Mouse (Mus musculus) cerebellum, adult 2 months (tissue): ENCODE data around the gene Unc5b.
A peak's percentile ranks its signal among the peaks of the same experiment; 100 is the strongest.

Experiments
- CTCF ChIP-seq: fragments of 200-500 bp; IDR thresholded peaks from 2 replicates; pipeline ENCODE4 v1.5.1; 2011; ENCODE audit warnings: low read depth, mild to moderate bottlenecking, control low read depth, low read length, moderate library complexity, borderline replicate concordance; ENCODE audit not compliant: insufficient read depth
- POLR2A ChIP-seq: fragments of 200-500 bp; IDR thresholded peaks from 2 replicates; pipeline ENCODE4 v1.6.1; 2011; ENCODE audit warnings: low read length, control low read depth, borderline replicate concordance; ENCODE audit not compliant: insufficient read depth

- TF ChIP-seq POLR2A (no peak), CTCF (0 out of 2 replicates have a peak, but pooled peaks have one; percentile 27)
These were observed 4.1 kb downstream of the Unc5b start for GRCm38 (mm10) chr10:60827266-60827665.
